Mouse (Mus musculus): ENCODE results near the gene Vmn2r47.
"Not testable (repeated sequence)": the region's sequence is repeated elsewhere in the genome, so short reads cannot be mapped to it uniquely, and the experiment has no call there.

DNA sequence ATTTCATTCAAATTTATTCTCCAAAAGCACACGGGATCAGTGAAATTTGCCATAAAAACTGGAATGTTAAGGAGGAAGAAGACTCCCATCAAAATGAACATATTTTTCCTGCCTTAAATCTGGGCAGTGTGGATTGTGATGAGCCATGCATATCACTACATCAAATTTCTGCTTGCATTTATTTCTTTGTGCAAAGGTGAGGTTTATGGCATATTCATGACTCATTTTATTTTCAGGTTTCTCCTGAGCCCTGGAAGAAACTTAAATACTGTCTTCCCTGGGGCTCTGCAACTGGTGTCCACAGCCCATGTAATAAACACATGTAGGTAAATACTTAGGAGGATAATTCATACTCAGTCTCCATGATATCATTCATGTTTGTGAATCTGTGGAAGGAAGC is 70.7 kb downstream of the Vmn2r47 start, which contains the start of gene Vmn2r46:
- TF ChIP-seq POLR2A (IDR thresholded peaks at IDR 0.05; ENCODE audit: borderline replicate concordance, control insufficient read depth, low read depth, low read length); CTCF (IDR thresholded peaks at IDR 0.05; ENCODE audit: control insufficient read depth, insufficient read depth, low read length): not testable (repeated sequence)
